Mouse (Mus musculus): ENCODE data around the gene Plekha1. TPM values are rescaled to one million over a fixed set of nuclear protein-coding genes. Genes with fewer than 3 reads are reported as not detected.

Plekha1 gene
- polyA plus RNA-seq, 1 experiment from 2014 or later: 21.3 TPM

- H3K4me3 ChIP-seq (ENCODE audit: low read depth, low read length): peak overlapping the region; percentile 80
- WGBS: 3% methylated on average over 13 of the region's 13 CpGs
- no peaks in the 10 kb centered on the region for H3K9me3 ChIP-seq (ENCODE audit: control insufficient read depth, low read length)
- no peak overlapping the region for H3K27ac ChIP-seq (replicated peaks; ENCODE audit: low read depth, low read length)
- no peak for DNase-seq (ENCODE audit: low spot score)
- peak overlapping the region; percentile 77 for H3K4me2 ChIP-seq (ENCODE audit: low read depth, severe bottlenecking)
- H3K4me1 ChIP-seq (ENCODE audit: control insufficient read depth, insufficient read depth, low read length): no peaks in the 10 kb centered on the region
- ATAC-seq (ENCODE audit: insufficient number of reproducible peaks, low FRiP score, low TSS enrichment, low read depth): no peak
- no peaks in the 10 kb centered on the region for H3K36me3 ChIP-seq (ENCODE audit: control insufficient read depth, insufficient read depth, low read length)
- no peaks in the 10 kb centered on the region for H3K27me3 ChIP-seq (ENCODE audit: control insufficient read depth, insufficient read depth, low read length)
- H3K9ac ChIP-seq (ENCODE audit: low read length): peak overlapping the region; percentile 73; the same call in 1 of the 2 replicates
Observed at GRCm38 (mm10) chr7:130866640-130867039, 1.1 kb downstream of the Plekha1 start.

DNA sequence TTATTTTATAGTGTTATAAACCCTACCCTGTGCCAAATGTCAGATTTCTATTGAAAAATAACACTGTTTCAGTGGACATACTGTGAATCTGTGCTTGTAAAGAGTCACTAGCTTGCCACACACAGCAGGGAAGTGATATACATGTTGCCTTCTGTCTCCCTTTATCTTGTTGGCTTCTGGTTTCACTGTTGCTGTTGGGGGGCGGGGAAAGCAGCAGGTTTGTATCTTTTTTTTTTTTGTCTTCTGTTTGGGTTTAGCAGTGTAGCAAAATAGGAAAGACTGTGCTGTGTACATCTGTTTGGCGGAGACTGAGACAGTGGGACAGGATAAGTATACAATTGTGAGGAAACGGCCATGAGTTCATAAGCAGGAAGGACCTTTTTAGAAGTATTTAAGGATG, 1.7 kb downstream of the Plekha1 start:
- ATAC-seq (ENCODE audit: insufficient number of reproducible peaks, low FRiP score, low TSS enrichment, low read depth) (no peak), DNase-seq (ENCODE audit: low spot score) (no peak)
- 79% methylated on average over 3 of the region's 3 CpGs for WGBS
- no peak overlapping the region for H3K27ac ChIP-seq (replicated peaks; ENCODE audit: low read depth, low read length)
- H3K9ac ChIP-seq (ENCODE audit: low read length): no peak overlapping the region
- H3K4me2 ChIP-seq (ENCODE audit: low read depth, severe bottlenecking): no peak overlapping the region
- no peaks in the 10 kb centered on the region for H3K9me3 ChIP-seq (ENCODE audit: control insufficient read depth, low read length)
- H3K27me3 ChIP-seq (ENCODE audit: control insufficient read depth, insufficient read depth, low read length): no peaks in the 10 kb centered on the region
- no peak overlapping the region for H3K4me3 ChIP-seq (ENCODE audit: low read depth, low read length)
- H3K4me1 ChIP-seq (ENCODE audit: control insufficient read depth, insufficient read depth, low read length): no peaks in the 10 kb centered on the region
- no peaks in the 10 kb centered on the region for H3K36me3 ChIP-seq (ENCODE audit: control insufficient read depth, insufficient read depth, low read length)

GRCm38 (mm10) chr7:130884161-130884560, 18.6 kb downstream of the Plekha1 start:
- H3K4me1 ChIP-seq (ENCODE audit: control insufficient read depth, insufficient read depth, low read length): no peaks in the 10 kb centered on the region
- no peaks in the 10 kb centered on the region for H3K9me3 ChIP-seq (ENCODE audit: control insufficient read depth, low read length)
- no peak overlapping the region for H3K4me2 ChIP-seq (ENCODE audit: low read depth, severe bottlenecking)
- H3K27ac ChIP-seq (replicated peaks; ENCODE audit: low read depth, low read length): no peak overlapping the region
- H3K27me3 ChIP-seq (ENCODE audit: control insufficient read depth, insufficient read depth, low read length): no peaks in the 10 kb centered on the region
- ATAC-seq (ENCODE audit: insufficient number of reproducible peaks, low FRiP score, low TSS enrichment, low read depth) (no peak), DNase-seq (ENCODE audit: low spot score) (no peak)
- no peak overlapping the region for H3K9ac ChIP-seq (ENCODE audit: low read length)
- no peak overlapping the region for H3K4me3 ChIP-seq (ENCODE audit: low read depth, low read length)
- WGBS: 95% methylated on average over 2 of the region's 2 CpGs
- H3K36me3 ChIP-seq (ENCODE audit: control insufficient read depth, insufficient read depth, low read length): no peaks in the 10 kb centered on the region

GRCm38 (mm10) chr7:130886246-130886645, 20.7 kb downstream of the Plekha1 start:
- Histone ChIP-seq H3K4me1 (ENCODE audit: control insufficient read depth, insufficient read depth, low read length) (no peaks in the 10 kb centered on the region), H3K4me3 (ENCODE audit: low read depth, low read length) (no peak overlapping the region), H3K9me3 (ENCODE audit: control insufficient read depth, low read length) (no peaks in the 10 kb centered on the region), H3K9ac (ENCODE audit: low read length) (no peak overlapping the region), H3K4me2 (ENCODE audit: low read depth, severe bottlenecking) (no peak overlapping the region), H3K36me3 (ENCODE audit: control insufficient read depth, insufficient read depth, low read length) (no peaks in the 10 kb centered on the region), H3K27ac (replicated peaks; ENCODE audit: low read depth, low read length) (no peak overlapping the region), H3K27me3 (ENCODE audit: control insufficient read depth, insufficient read depth, low read length) (no peaks in the 10 kb centered on the region)
- WGBS: 88% methylated on average over 3 of the region's 3 CpGs
- DNase-seq (ENCODE audit: low spot score) (no peak), ATAC-seq (ENCODE audit: insufficient number of reproducible peaks, low FRiP score, low TSS enrichment, low read depth) (no peak)

GRCm38 (mm10) chr7:130887946-130888345, 22.4 kb downstream of the Plekha1 start:
- ATAC-seq (ENCODE audit: insufficient number of reproducible peaks, low FRiP score, low TSS enrichment, low read depth): no peak
- H3K27me3 ChIP-seq (ENCODE audit: control insufficient read depth, insufficient read depth, low read length): no peaks in the 10 kb centered on the region
- H3K4me2 ChIP-seq (ENCODE audit: low read depth, severe bottlenecking): no peak overlapping the region
- H3K4me1 ChIP-seq (ENCODE audit: control insufficient read depth, insufficient read depth, low read length): no peaks in the 10 kb centered on the region
- WGBS: 41% methylated on average over 3 of the region's 3 CpGs
- no peaks in the 10 kb centered on the region for H3K36me3 ChIP-seq (ENCODE audit: control insufficient read depth, insufficient read depth, low read length)
- H3K27ac ChIP-seq (replicated peaks; ENCODE audit: low read depth, low read length): no peak overlapping the region
- H3K4me3 ChIP-seq (ENCODE audit: low read depth, low read length): no peak overlapping the region
- H3K9ac ChIP-seq (ENCODE audit: low read length): no peak overlapping the region
- DNase-seq (ENCODE audit: low spot score): no peak
- H3K9me3 ChIP-seq (ENCODE audit: control insufficient read depth, low read length): no peaks in the 10 kb centered on the region

GRCm38 (mm10) chr7:130890871-130891270, 25.3 kb downstream of the Plekha1 start:
- Histone ChIP-seq H3K27me3 (ENCODE audit: control insufficient read depth, insufficient read depth, low read length) (no peaks in the 10 kb centered on the region), H3K4me1 (ENCODE audit: control insufficient read depth, insufficient read depth, low read length) (no peaks in the 10 kb centered on the region), H3K4me2 (ENCODE audit: low read depth, severe bottlenecking) (no peak overlapping the region), H3K9me3 (ENCODE audit: control insufficient read depth, low read length) (no peaks in the 10 kb centered on the region), H3K27ac (replicated peaks; ENCODE audit: low read depth, low read length) (no peak overlapping the region), H3K36me3 (ENCODE audit: control insufficient read depth, insufficient read depth, low read length) (no peaks in the 10 kb centered on the region), H3K9ac (ENCODE audit: low read length) (no peak overlapping the region), H3K4me3 (ENCODE audit: low read depth, low read length) (no peak overlapping the region)
- WGBS: 28% methylated on average over 2 of the region's 2 CpGs
- DNase-seq (ENCODE audit: low spot score): no peak
- ATAC-seq (ENCODE audit: insufficient number of reproducible peaks, low FRiP score, low TSS enrichment, low read depth): no peak

DNA sequence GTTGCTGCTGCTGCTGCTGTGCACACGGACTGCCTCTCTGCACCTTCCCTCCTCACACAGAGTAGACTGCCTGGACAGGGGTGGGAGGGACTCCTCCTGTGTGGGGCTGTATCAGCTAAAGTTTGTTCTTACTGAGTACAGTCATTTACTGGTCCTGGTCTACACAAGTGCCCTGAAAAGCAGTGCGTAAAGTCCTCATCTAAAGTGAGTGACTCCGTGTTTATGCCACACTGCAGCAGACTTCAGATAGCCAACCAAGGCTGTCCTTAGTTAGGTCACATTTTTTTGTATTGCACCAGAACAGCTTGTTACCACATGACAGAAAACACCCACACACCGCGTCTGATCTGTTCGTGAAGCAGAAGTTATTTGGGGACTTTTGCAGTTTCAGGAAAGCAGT, 27.4 kb downstream of the Plekha1 start:
- no peak overlapping the region for H3K27ac ChIP-seq (replicated peaks; ENCODE audit: low read depth, low read length)
- no peaks in the 10 kb centered on the region for H3K27me3 ChIP-seq (ENCODE audit: control insufficient read depth, insufficient read depth, low read length)
- no peak overlapping the region for H3K4me2 ChIP-seq (ENCODE audit: low read depth, severe bottlenecking)
- no peaks in the 10 kb centered on the region for H3K36me3 ChIP-seq (ENCODE audit: control insufficient read depth, insufficient read depth, low read length)
- H3K4me3 ChIP-seq (ENCODE audit: low read depth, low read length): no peak overlapping the region
- H3K9ac ChIP-seq (ENCODE audit: low read length): no peak overlapping the region
- DNase-seq (ENCODE audit: low spot score) (no peak), ATAC-seq (ENCODE audit: insufficient number of reproducible peaks, low FRiP score, low TSS enrichment, low read depth) (no peak)
- H3K4me1 ChIP-seq (ENCODE audit: control insufficient read depth, insufficient read depth, low read length): no peaks in the 10 kb centered on the region
- H3K9me3 ChIP-seq (ENCODE audit: control insufficient read depth, low read length): no peaks in the 10 kb centered on the region
- WGBS: 84% methylated on average over 6 of the region's 6 CpGs

DNA sequence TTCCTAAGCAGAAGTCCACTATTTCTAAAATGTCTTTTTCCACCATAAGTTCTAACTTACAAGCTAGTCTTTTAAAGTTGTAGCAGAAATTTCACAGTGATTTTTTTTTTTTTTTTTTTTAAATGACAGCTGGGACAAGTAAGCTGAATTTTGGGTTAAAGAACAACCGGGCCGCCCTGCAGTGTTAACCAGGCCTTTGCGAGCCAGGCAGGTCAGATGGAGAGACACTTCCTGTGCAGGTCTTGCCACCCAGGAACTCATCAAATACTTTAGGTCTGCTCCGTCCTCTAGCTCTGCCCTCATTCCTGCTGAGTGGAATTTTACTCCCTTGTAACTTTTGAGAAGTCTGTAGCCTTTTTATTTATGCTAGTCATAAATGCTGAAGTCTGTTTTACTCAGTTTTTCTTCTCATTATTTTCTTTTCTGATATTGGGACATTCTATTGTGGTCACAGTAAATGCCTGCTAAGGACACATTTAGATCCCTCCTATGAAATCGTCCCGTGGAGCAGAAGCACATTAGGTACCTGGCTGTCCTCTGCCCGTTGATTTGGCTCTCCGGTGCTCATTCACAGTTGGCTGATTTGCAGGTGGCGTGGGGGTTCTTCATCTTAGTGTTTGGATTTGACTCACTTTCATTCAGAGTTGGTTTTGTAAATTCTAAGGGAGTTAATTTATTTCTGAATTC, 29.5 kb downstream of the Plekha1 start:
- ATAC-seq (ENCODE audit: insufficient number of reproducible peaks, low FRiP score, low TSS enrichment, low read depth) (no peak), DNase-seq (ENCODE audit: low spot score) (no peak)
- Histone ChIP-seq H3K9ac (ENCODE audit: low read length) (no peak overlapping the region), H3K4me2 (ENCODE audit: low read depth, severe bottlenecking) (no peak overlapping the region), H3K9me3 (ENCODE audit: control insufficient read depth, low read length) (no peaks in the 10 kb centered on the region), H3K4me1 (ENCODE audit: control insufficient read depth, insufficient read depth, low read length) (no peaks in the 10 kb centered on the region), H3K27ac (replicated peaks; ENCODE audit: low read depth, low read length) (no peak overlapping the region), H3K27me3 (ENCODE audit: control insufficient read depth, insufficient read depth, low read length) (no peaks in the 10 kb centered on the region), H3K4me3 (ENCODE audit: low read depth, low read length) (no peak overlapping the region), H3K36me3 (ENCODE audit: control insufficient read depth, insufficient read depth, low read length) (no peaks in the 10 kb centered on the region)
- WGBS: 82% methylated on average over 9 of the region's 9 CpGs

- H3K27ac ChIP-seq (replicated peaks; ENCODE audit: low read depth, low read length): no peak overlapping the region
- H3K4me1 ChIP-seq (ENCODE audit: control insufficient read depth, insufficient read depth, low read length): no peaks in the 10 kb centered on the region
- no peaks in the 10 kb centered on the region for H3K36me3 ChIP-seq (ENCODE audit: control insufficient read depth, insufficient read depth, low read length)
- no peaks in the 10 kb centered on the region for H3K9me3 ChIP-seq (ENCODE audit: control insufficient read depth, low read length)
- WGBS: 87% methylated on average over 2 of the region's 2 CpGs
- ATAC-seq (ENCODE audit: insufficient number of reproducible peaks, low FRiP score, low TSS enrichment, low read depth) (no peak), DNase-seq (ENCODE audit: low spot score) (no peak)
- H3K27me3 ChIP-seq (ENCODE audit: control insufficient read depth, insufficient read depth, low read length): no peaks in the 10 kb centered on the region
- no peak overlapping the region for H3K4me3 ChIP-seq (ENCODE audit: low read depth, low read length)
- no peak overlapping the region for H3K9ac ChIP-seq (ENCODE audit: low read length)
- H3K4me2 ChIP-seq (ENCODE audit: low read depth, severe bottlenecking): no peak overlapping the region
Observed at GRCm38 (mm10) chr7:130895618-130895945, 30.0 kb downstream of the Plekha1 start.
